Mouse (Mus musculus) embryonic fibroblast, embryonic 13.5 days (primary cell): ENCODE measurements around the gene Gjc1.

Source experiments
- CTCF ChIP-seq: IDR thresholded peaks from 2 replicates; pipeline ENCODE4 v1.5.1; 2011; ENCODE audit warnings: mild to moderate bottlenecking, control low read depth, low read length, moderate library complexity, borderline replicate concordance; ENCODE audit not compliant: insufficient read depth
- POLR2A ChIP-seq: IDR thresholded peaks from 2 replicates; pipeline ENCODE4 v1.6.1; 2011; ENCODE audit warnings: low read depth, mild to moderate bottlenecking, control low read depth, low read length, moderate library complexity

DNA sequence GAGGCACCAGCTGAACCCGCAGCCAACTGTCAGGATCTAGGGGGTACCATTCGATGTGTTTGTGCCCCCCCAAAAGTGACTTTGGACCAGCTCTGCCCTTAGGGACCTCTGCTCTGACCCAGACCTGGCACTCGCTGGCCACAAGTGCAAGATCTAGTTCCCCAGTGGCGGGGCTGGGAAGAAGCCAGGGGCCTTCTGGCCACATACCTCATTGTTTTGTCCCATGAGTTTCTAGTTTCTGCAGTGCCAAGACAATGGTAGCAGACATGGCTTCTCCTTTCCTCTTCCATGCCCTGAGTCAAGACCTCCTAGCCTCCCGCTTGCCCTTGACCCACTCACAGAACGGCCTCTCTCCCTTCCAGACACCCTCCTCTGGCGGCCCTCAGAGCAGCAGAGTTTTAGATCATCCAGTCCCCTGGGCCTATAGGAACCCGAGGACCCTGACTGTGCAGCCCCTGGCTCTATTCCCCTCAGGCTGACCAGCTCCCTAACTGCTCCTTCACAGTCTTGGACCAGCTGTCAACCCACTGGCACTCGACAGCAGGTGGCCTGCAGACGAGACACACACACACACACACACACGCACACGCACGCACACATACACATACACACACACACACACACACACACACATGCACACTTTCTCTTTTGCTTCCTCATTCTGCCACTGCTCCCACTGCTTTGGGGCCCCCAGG, 66.5 kb downstream of the Gjc1 start:
- TF ChIP-seq CTCF (no peak), POLR2A (no peak)
